Mouse (Mus musculus): ENCODE data around the gene Smpdl3a. TPM values are rescaled to one million over a fixed set of nuclear protein-coding genes. Genes with fewer than 3 reads are reported as not detected.
A peak's percentile ranks its signal among the peaks of the same experiment; 100 is the strongest.

Gene Smpdl3a
- polyA plus RNA-seq, 1 experiment from 2014 or later, result 7.7 TPM

DNA sequence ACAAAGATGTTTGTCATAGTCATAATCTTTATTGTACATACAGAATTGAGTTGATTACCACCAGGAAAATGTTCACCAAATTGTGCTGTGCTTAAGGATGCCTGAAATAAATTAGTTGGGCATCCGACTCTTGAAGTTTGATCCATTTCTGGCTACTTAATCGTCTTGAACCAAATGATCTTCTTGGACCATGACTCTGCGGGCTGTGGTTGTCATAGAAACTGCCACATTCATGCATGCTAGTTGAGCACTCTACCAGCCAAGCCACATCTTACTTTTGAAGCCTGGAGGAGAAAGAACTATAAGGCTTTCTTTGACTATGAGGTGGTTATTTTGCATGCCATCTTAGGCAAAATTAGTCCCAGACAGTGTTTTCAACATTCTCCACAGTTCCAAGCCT, 35.5 kb downstream of the Smpdl3a start:
- ATAC-seq (ENCODE audit: low FRiP score), result no peak
- Histone ChIP-seq H3K36me3 (replicated peaks) (no peaks in the 10 kb centered on the region), H3K9me3 (no peaks in the 10 kb centered on the region), H3K9ac (no peak overlapping the region), H3K4me3 (replicated peaks) (no peak overlapping the region), H3K27me3 (no peaks in the 10 kb centered on the region), H3K4me2 (no peak overlapping the region), H3K27ac (no peak overlapping the region), H3K4me1 (peaks cover 13% of the 10 kb centered on the region)
- 80% methylated on average over 3 of the region's 3 CpGs for WGBS

DNA sequence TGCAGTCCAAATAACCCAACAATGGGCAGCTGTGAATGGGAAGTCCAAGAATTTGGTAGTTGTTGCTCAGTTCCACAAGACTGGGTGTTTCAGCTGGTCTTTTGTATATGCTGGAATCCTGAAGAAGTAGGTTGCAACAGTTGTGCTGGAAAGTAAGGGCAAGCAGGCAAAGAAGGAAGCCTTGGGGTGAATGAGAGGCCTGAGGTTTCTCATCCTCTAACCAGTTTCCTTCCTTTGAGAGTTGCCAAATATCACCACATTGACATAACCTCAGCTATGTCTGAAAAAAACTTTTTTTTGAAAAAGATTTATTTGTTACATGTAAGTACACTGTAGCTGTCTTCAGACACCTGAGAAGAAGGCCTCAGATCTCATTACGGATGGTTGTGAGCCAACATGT, 41.0 kb downstream of the Smpdl3a start:
- Histone ChIP-seq H3K4me2 (no peak overlapping the region), H3K4me3 (replicated peaks) (no peak overlapping the region), H3K9ac (no peak overlapping the region), H3K27ac (no peak overlapping the region), H3K36me3 (replicated peaks) (no peaks in the 10 kb centered on the region), H3K27me3 (no peaks in the 10 kb centered on the region), H3K9me3 (0 out of 2 replicates have a peak, but pooled peaks cover 2% of the 10 kb centered on the region), H3K4me1 (no peaks in the 10 kb centered on the region)
- WGBS, result 89% methylated on average over 1 of the region's 1 CpGs
- no peak for ATAC-seq (ENCODE audit: low FRiP score)

DNA sequence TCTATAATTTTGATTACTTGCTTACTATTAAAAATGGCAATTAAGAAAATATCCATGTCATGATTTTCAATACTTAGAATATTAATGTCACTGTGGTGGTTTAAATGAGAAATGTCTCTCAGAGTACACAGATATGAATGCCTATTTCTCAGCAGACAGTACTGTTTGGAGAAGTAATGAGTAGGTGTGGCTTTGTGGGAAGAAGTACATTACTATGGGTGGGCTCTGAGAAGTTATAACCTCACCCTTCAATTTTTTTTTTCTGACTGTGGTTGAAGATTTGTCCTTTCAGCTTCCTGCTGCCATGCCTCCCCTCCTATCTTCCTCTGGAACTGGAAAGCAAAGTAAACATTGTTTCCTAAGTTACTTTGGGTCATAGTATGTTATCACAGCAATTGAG, 41.8 kb downstream of the Smpdl3a start:
- Histone ChIP-seq H3K9ac (no peak overlapping the region), H3K4me1 (no peaks in the 10 kb centered on the region)
- ATAC-seq (ENCODE audit: low FRiP score), result no peak

DNA sequence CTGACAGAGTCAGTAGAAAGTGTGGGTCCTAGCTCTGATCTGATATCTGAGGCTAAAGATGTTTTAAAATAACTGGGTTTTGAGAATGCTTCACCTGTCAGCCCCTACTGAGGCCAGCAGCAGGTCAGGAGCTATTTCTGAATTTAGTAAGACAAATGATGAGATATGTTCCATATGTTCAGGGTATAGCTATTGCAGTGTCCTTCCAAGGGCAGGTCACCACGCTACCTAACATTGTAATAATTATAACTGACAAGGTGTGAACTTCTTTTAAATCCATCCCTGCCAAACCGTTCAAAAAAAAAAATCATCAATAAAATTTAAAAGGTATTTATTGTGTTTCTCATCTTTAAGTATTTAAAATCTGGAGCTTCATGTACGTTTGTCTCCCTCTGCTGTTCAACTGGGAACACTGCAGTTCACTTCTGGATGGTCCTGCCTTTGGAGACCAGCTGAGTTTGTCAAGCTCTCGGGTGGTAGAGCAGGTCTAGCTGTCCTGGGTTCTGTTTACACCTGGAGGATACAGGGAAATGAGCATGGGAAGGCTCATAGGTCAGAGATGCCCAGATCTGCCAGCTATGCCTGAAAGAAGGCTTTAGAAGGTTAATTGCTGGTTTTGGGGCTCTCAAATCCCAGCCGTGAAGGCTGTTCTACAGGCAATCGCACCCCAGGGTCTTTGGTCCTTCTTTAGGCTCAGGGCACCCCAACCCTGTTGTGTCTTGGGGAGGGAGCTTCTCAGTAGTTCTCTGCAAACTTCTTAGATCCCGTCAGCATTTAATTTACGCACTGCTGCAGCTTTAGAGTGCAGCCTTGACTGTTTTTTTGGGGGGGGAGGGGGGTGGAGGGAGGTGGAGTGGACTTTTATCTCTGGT, 47.7 kb downstream of the Smpdl3a start:
- Histone ChIP-seq H3K27ac (no peak overlapping the region), H3K9me3 (0 out of 2 replicates have a peak, but pooled peaks cover 2% of the 10 kb centered on the region), H3K4me1 (0 out of 2 replicates have a peak, but pooled peaks cover 3% of the 10 kb centered on the region), H3K4me2 (no peak overlapping the region), H3K9ac (no peak overlapping the region), H3K27me3 (no peaks in the 10 kb centered on the region), H3K4me3 (replicated peaks) (no peak overlapping the region), H3K36me3 (replicated peaks) (no peaks in the 10 kb centered on the region)
- WGBS, result 39% methylated on average over 8 of the region's 8 CpGs
- peak; percentile 79; the same call in 1 of the 2 replicates for ATAC-seq (ENCODE audit: low FRiP score)

More for the DNA sequence above, 41.8 kb downstream of the Smpdl3a start:
- Histone ChIP-seq H3K27ac (no peak overlapping the region), H3K9me3 (0 out of 2 replicates have a peak, but pooled peaks cover 2% of the 10 kb centered on the region), H3K4me3 (replicated peaks) (no peak overlapping the region), H3K36me3 (replicated peaks) (no peaks in the 10 kb centered on the region), H3K27me3 (no peaks in the 10 kb centered on the region), H3K4me2 (no peak overlapping the region)

DNA sequence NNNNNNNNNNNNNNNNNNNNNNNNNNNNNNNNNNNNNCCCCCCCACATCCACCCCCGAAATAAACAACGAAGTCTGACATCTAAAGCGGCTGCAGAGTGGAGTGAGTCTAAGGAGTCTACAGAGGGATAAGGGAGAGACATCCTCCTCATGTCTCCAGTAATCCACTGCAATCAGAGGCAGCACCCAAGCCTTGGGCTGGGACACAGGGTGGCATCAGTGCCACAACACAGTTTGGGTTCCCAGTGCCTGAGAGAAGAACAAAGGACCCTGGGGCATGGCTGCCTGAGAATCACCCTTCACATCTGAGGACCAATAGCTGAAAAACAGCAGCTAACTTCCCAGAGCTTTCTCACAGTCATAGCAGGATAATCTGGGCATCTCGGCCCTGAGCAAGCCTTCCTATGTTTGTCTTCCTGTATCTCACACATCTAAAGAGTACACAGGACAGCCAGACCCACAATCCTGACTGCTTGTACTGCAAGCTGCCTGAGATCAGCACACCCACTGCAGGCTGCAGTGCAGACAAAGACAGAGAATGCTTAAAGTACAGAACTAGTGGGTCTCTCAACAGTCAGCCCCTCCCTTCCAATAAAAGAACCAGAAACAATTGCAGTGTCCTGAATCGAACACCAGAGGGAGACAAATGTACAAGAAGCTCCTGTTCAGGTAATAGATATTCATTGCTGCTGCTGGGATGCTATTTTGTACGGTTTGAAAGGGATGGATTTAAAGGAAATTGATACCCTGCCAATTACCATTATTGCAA, 54.0 kb downstream of the Smpdl3a start:
- 50% methylated on average over 5 of the region's 6 CpGs for WGBS
- Histone ChIP-seq H3K9ac (no peak overlapping the region), H3K4me1 (no peaks in the 10 kb centered on the region), H3K9me3 (no peaks in the 10 kb centered on the region), H3K27me3 (no peaks in the 10 kb centered on the region), H3K4me2 (no peak overlapping the region), H3K36me3 (replicated peaks) (no peaks in the 10 kb centered on the region), H3K27ac (no peak overlapping the region), H3K4me3 (replicated peaks) (no peak overlapping the region)
- peak; percentile 82 for ATAC-seq (ENCODE audit: low FRiP score)

Other genes with a start within 250 kb of the Smpdl3a start
- 1.0 and 2.4 TPM in 2 replicates for gene Pkib, start 162.4 kb upstream of the Smpdl3a start, polyA plus RNA-seq (2016; fragmentation: Nextera tagmentation; extraction: Ambion mirVana)
- gene Fabp7, start 9.5 kb upstream of the Smpdl3a start, polyA plus RNA-seq (2016; fragmentation: Nextera tagmentation; extraction: Ambion mirVana), result 969 and 1,158 TPM in 2 replicates

Measured in forebrain, embryonic 12.5 days (tissue).